Mouse (Mus musculus): ENCODE results near the gene Arrb1. TPM values are rescaled to one million over a fixed set of nuclear protein-coding genes. Genes with fewer than 3 reads are reported as not detected.

The Arrb1 gene
- polyA plus RNA-seq, 1 experiment from 2014 or later, result 16.6 TPM

DNA sequence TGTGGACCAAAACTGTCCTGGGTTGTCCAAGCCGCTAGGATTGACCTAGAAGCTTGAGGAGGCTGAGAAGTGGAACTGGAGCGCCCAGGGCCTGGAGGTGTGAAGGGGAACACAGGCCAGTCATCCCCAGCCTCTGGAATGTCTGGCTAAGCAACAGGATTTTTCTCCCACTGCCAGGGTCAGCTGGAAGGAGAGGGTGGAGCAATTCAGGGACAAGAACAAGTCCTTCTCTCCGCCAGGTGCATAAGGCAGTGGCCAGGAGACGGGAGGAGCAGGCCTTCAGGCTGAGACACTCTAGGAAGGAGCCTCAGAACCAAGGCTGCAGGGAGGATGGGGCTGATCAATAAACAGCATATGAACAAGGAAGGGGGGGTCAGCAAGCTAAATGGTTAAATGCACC lies 3.2 kb downstream of the Arrb1 start:
- WGBS, result 77% methylated on average over 4 of the region's 4 CpGs
- Histone ChIP-seq H3K4me3 (replicated peaks) (peak overlapping the region; percentile 66), H3K4me1 (peaks cover 76% of the 10 kb centered on the region), H3K9me3 (replicated peaks) (no peaks in the 10 kb centered on the region), H3K36me3 (peaks cover 4% of the 10 kb centered on the region), H3K9ac (replicated peaks) (0 out of 2 replicates have a peak overlapping the region, but pooled peaks have one; percentile 75), H3K4me2 (peak overlapping the region; percentile 83), H3K27ac (replicated peaks) (no peak overlapping the region), H3K27me3 (replicated peaks) (no peaks in the 10 kb centered on the region)
- no peak for ATAC-seq (ENCODE audit: low FRiP score)

DNA sequence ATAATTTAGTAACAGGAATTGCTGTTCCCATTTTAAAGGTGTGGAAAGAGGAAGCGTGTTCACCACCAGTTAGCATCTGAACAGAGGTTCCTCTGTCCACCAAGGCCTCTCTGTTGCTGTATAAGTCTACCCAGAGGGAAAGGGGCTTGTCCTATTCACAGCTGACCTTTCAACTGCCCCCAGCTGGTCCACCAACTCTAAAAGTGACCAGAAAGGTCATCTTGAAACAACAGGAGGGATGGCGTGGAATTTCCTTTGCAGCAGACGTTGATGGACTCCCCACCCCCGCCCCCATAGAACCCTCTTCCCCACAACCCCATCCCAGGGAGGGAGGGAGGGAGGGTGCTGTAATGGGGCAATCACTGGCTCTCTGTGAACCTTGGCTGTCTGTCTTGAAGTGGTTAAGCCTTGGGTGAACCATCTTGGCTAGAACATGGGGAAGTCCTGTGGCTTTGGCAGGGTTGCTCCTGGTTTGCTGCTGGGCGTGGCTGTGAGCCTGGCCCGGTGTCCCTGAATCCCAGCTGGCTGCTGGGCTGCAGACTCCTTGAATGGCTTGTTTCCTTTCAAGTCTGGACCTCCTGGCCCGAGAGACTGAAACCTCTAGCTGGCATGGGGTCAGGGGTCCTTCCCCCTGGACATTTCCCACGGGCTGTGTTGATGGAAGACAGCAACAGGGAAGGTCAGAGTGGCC lies 4.1 kb downstream of the Arrb1 start:
- ATAC-seq (ENCODE audit: low FRiP score), result no peak
- Histone ChIP-seq H3K4me2 (peak overlapping the region; percentile 83), H3K4me3 (replicated peaks) (peak overlapping the region; percentile 10; the same call in 1 of the 2 replicates), H3K9ac (replicated peaks) (peak overlapping the region; percentile 23; the same call in 1 of the 2 replicates), H3K27ac (replicated peaks) (peak overlapping the region; percentile 23; the same call in 1 of the 2 replicates), H3K36me3 (peaks cover 4% of the 10 kb centered on the region), H3K27me3 (replicated peaks) (no peaks in the 10 kb centered on the region), H3K9me3 (replicated peaks) (no peaks in the 10 kb centered on the region), H3K4me1 (peaks cover 71% of the 10 kb centered on the region)
- WGBS, result 17% methylated on average over 8 of the region's 8 CpGs

DNA sequence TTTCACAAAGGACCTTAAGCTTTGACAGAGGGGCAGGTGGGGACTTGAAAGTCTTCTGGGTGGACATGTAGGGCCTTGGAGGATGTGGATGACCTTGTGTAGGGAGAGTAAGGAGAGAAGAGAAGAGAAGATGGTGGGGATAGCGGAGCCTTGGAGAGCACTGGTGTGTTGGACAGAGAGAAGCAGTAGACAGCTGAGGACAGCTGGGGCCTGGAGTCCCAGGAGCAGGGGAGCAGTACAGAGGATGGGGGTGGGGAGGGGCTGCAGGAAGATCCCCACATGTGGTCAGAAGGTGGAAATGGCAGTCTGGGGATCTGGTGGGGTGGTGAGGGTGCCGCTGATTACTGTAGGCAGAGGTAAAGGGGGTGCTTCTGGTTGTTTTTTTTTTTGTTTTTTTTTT lies 4.8 kb downstream of the Arrb1 start:
- Histone ChIP-seq H3K4me3 (replicated peaks) (peak overlapping the region; percentile 10; the same call in 1 of the 2 replicates), H3K9ac (replicated peaks) (peak overlapping the region; percentile 23; the same call in 1 of the 2 replicates), H3K27ac (replicated peaks) (0 out of 2 replicates have a peak overlapping the region, but pooled peaks have one; percentile 23), H3K36me3 (peaks cover 4% of the 10 kb centered on the region), H3K4me2 (peak overlapping the region; percentile 83), H3K9me3 (replicated peaks) (no peaks in the 10 kb centered on the region), H3K4me1 (peaks cover 71% of the 10 kb centered on the region), H3K27me3 (replicated peaks) (no peaks in the 10 kb centered on the region)
- WGBS, result 43% methylated on average over 2 of the region's 2 CpGs
- ATAC-seq (ENCODE audit: low FRiP score), result no peak

DNA sequence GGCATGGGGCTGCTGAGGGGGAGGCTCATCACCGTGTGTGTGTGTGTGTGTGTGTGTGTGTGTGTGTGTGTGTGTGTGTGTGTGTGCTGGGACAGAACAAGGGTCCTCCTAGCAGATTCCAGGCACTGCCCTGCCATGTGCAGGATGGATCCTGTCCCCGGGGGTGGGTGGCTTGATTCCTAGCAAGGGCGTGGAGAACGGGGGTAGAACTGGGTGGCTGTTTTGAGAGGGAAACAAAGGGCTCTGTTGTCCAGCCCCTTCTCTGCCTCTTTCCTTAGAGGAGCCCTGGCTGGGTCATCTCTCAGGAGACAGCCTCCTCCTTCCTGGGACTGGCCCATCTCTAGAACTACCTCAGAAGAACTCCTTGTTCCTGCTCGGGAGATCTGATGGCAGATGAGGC lies 5.9 kb downstream of the Arrb1 start:
- no peak for ATAC-seq (ENCODE audit: low FRiP score)
- H3K4me2 ChIP-seq, result 0 out of 2 replicates have a peak overlapping the region, but pooled peaks have one; percentile 83
- H3K9me3 ChIP-seq (replicated peaks), result no peaks in the 10 kb centered on the region
- 46% methylated on average over 5 of the region's 5 CpGs for WGBS
- no peak overlapping the region for H3K4me3 ChIP-seq (replicated peaks)
- no peaks in the 10 kb centered on the region for H3K27me3 ChIP-seq (replicated peaks)
- H3K4me1 ChIP-seq, result peaks cover 80% of the 10 kb centered on the region
- H3K9ac ChIP-seq (replicated peaks), result no peak overlapping the region
- peaks cover 4% of the 10 kb centered on the region for H3K36me3 ChIP-seq
- 0 out of 2 replicates have a peak overlapping the region, but pooled peaks have one; percentile 13 for H3K27ac ChIP-seq (replicated peaks)

DNA sequence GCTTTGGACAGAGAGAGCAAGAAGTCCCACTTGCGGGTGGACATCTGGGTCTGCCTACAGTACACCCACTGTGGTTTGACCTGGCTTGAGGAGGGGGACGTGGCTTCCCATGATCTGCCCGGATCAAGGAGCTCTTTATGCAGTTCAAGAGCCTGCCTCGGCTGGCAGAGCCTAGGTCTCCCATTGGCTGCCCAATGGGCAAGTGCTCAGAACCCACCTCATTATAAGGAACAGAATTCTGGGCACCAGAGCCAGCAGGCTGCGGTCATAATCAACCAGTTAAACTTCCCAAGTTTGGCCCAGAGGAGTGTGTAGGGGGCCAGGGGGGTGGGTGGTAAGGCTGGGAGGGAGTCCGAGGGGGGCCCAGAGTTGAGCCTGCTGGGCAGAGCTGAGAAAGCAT lies 9.0 kb downstream of the Arrb1 start:
- Histone ChIP-seq H3K9ac (replicated peaks) (no peak overlapping the region), H3K27ac (replicated peaks) (0 out of 2 replicates have a peak overlapping the region, but pooled peaks have one; percentile 74), H3K4me2 (no peak overlapping the region), H3K9me3 (replicated peaks) (no peaks in the 10 kb centered on the region), H3K4me1 (peaks cover 68% of the 10 kb centered on the region), H3K27me3 (replicated peaks) (no peaks in the 10 kb centered on the region), H3K36me3 (peaks cover 5% of the 10 kb centered on the region), H3K4me3 (replicated peaks) (no peak overlapping the region)
- 0 out of 2 replicates have a peak, but pooled peaks have one; percentile 13 for ATAC-seq (ENCODE audit: low FRiP score)
- 61% methylated on average over 6 of the region's 6 CpGs for WGBS

DNA sequence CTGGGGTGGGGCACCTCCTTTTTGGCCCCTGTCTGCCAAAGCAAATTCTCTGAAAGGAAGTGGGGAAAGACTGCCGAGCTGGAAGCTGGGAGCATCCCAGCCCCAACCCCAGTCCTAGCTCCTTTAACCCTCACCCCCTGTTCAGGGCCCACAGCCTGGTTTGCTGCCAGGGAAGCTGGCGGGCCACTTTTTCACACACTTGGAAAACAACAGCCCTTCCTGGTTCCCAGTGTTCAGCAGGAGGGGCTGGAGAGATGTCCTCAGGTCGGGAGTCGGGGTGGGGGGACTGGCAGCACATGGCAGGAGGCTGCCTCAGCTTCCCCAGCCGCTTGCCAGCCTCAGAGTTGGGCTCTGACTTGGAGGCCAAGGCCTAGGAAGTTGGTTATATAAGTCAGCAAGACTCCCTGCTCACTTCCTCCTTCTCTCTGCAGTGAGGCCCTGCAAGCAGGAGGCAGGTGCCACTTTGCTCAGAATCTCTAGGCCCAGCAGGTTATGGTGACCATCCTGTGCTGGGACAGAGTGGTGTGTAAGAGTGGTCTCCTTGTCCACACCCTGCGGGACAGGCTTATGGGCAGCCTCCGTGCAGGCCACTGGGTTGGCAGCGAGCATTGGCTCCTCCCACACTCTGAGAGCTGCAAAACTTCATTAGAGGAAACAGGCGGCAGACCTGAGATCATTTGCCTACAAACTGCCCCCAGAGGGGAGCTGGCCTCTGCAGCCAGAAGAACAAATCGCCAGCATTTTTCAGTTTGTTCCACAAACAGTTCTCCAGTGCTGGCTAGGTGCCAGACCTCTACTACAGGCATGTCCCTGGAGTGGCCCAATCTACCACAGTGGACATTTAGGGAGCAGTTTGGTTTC lies 10.8 kb downstream of the Arrb1 start:
- Histone ChIP-seq H3K9ac (replicated peaks) (no peak overlapping the region), H3K27me3 (replicated peaks) (no peaks in the 10 kb centered on the region), H3K4me2 (no peak overlapping the region), H3K4me1 (peaks cover 50% of the 10 kb centered on the region), H3K27ac (replicated peaks) (peak overlapping the region; percentile 74), H3K9me3 (replicated peaks) (no peaks in the 10 kb centered on the region), H3K4me3 (replicated peaks) (no peak overlapping the region), H3K36me3 (peaks cover 15% of the 10 kb centered on the region)
- ATAC-seq (ENCODE audit: low FRiP score), result peak; percentile 34; the same call in 1 of the 2 replicates
- 35% methylated on average over 10 of the region's 10 CpGs for WGBS

DNA sequence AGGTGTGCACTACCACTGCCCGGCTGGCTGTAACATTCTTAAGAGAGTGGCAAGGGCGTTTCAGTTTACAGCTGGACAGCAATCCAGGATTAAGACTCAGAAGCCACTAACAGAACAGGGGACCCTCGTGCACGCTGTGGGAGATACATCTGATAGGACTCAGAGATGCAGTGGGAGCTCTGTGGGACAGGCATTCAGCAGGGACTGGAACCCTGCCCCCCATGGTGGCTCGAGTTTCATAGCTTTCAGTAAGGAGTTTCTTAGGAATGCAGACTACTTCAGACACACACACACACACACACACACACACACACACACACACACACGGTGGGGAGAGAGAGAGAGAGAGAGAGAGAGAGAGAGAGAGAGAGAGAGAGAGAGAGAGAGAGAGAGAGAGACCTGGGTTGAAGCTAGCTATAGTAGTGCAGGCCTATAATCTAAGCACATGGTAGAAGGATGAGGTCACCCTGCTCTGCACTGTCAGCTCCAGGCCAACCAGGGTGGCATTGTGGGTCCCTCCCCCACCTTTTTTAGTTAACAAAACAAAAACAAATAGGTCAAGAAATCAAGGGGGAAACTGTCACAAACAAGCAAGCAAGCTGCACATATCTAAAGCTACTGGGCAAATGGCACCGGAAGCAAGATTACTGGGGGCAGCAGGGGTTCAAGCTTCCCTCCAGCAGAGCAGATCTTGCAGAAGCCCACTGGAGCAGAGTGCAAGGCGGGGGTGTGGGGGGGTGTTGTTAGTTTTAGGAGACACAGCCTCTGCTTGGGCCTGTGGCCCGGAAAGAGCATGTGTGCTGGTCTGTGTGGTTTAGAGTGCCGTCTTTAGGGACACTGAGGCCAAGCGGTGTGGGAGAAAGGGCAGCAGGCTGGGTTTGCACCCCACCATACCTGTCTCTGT lies 12.6 kb downstream of the Arrb1 start:
- ATAC-seq (ENCODE audit: low FRiP score), result no peak
- WGBS, result 59% methylated on average over 11 of the region's 11 CpGs
- no peak overlapping the region for H3K9ac ChIP-seq (replicated peaks)

DNA sequence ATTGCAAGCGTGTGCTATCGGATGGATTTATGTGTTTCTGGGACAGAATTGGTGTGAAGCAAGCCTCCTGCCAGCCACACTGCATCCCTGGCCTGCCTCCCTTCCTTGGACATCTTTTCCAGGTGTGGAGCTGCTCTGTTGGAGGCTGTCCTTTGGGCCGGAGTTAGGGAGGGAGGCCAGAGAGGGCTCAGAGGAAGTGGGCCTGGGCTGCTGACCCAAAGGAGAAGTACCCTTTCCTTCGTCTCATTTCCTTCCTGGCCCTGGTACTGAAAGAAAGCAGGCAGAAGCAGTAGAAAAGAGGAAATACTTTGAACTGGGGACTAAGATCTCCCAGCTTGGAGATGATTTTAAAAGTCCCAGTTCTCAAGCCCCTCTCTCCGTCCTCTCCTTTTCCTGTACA lies 14.4 kb downstream of the Arrb1 start:
- no peak overlapping the region for H3K4me2 ChIP-seq
- ATAC-seq (ENCODE audit: low FRiP score), result no peak
- H3K9ac ChIP-seq (replicated peaks), result no peak overlapping the region
- no peaks in the 10 kb centered on the region for H3K27me3 ChIP-seq (replicated peaks)
- peaks cover 64% of the 10 kb centered on the region for H3K4me1 ChIP-seq
- peaks cover 13% of the 10 kb centered on the region for H3K36me3 ChIP-seq
- WGBS, result 92% methylated on average over 5 of the region's 5 CpGs
- H3K9me3 ChIP-seq (replicated peaks), result no peaks in the 10 kb centered on the region
- H3K27ac ChIP-seq (replicated peaks), result no peak overlapping the region
- no peak overlapping the region for H3K4me3 ChIP-seq (replicated peaks)

More for the DNA sequence above, 12.6 kb downstream of the Arrb1 start:
- Histone ChIP-seq H3K9me3 (replicated peaks) (no peaks in the 10 kb centered on the region), H3K4me1 (peaks cover 54% of the 10 kb centered on the region), H3K27ac (replicated peaks) (no peak overlapping the region; the same call in 1 of the 2 replicates), H3K4me3 (replicated peaks) (no peak overlapping the region), H3K4me2 (no peak overlapping the region), H3K36me3 (peaks cover 13% of the 10 kb centered on the region), H3K27me3 (replicated peaks) (no peaks in the 10 kb centered on the region)

DNA sequence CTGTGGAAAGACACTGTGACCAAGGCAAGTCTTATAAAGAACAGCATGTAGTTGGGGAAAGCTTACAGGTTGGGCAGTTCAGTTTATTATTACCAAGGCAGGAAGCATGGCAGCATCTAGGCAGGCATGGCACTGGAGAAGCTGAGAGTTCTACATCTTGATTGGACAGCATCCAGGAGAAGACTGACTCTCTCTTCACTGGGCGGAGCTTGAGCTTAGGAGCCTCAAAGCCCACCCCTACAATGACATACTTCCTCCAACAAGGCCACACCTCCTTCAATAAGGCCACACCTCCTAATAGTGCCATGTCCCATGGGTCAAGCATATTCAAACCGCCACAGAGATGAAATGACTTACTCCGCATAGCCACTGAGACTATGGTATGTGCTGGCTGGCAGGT lies 16.4 kb downstream of the Arrb1 start:
- no peak overlapping the region for H3K9ac ChIP-seq (replicated peaks)
- peak overlapping the region; percentile 58; the same call in 1 of the 2 replicates for H3K27ac ChIP-seq (replicated peaks)
- 86% methylated on average over 3 of the region's 3 CpGs for WGBS
- no peaks in the 10 kb centered on the region for H3K9me3 ChIP-seq (replicated peaks)
- no peak overlapping the region for H3K4me2 ChIP-seq
- no peaks in the 10 kb centered on the region for H3K27me3 ChIP-seq (replicated peaks)
- no peak for ATAC-seq (ENCODE audit: low FRiP score)
- peaks cover 52% of the 10 kb centered on the region for H3K4me1 ChIP-seq
- H3K36me3 ChIP-seq, result peaks cover 13% of the 10 kb centered on the region
- no peak overlapping the region for H3K4me3 ChIP-seq (replicated peaks)

DNA sequence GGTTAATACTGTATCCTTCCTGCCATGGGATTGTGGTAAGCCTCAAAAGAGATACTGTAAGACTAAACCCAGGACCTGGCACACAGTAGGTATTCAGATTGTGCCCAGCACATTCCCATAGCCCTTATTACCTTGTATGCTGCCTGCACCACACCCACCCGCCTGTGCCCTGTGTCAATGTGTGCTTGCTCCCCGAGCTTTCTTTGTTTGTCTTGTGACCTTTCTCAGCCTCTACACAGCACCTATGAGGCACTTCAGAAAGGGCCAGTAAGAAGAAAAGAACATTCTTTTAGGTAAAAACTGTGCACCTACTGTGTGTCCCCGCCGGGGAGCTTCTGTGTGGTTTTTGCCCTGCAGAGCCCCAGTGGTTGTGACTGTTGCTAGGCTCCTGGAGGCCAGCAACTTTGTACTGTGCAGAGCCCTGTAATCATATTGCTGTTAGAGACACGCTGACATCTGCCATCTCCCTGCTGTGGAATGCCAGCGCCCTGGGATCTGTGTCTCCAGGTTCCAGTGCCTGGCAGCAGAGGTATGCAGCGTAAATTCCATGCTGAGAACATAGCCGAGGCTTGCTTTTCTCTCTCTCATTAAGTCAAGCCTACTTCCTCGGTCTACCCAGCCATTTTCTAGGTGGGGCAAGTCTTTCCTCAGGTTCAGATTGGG lies 18.1 kb downstream of the Arrb1 start:
- WGBS, result 39% methylated on average over 9 of the region's 9 CpGs
- no peaks in the 10 kb centered on the region for H3K9me3 ChIP-seq (replicated peaks)
- peaks cover 52% of the 10 kb centered on the region for H3K4me1 ChIP-seq
- H3K36me3 ChIP-seq, result peaks cover 13% of the 10 kb centered on the region
- H3K27me3 ChIP-seq (replicated peaks), result no peaks in the 10 kb centered on the region
- no peak overlapping the region for H3K4me3 ChIP-seq (replicated peaks)
- no peak overlapping the region for H3K4me2 ChIP-seq
- ATAC-seq (ENCODE audit: low FRiP score), result no peak
- peak overlapping the region; percentile 71; the same call in 1 of the 2 replicates for H3K27ac ChIP-seq (replicated peaks)
- H3K9ac ChIP-seq (replicated peaks), result no peak overlapping the region

All from neural tube, embryonic 15.5 days (tissue).